Mouse (Mus musculus) heart, adult 11 months (tissue): ENCODE data around the gene P3h2.

Experiments
- DNase-seq: peaks from one replicate; pipeline ENCODE4 v3.0.0; 2022

Gene P3h2

DNA sequence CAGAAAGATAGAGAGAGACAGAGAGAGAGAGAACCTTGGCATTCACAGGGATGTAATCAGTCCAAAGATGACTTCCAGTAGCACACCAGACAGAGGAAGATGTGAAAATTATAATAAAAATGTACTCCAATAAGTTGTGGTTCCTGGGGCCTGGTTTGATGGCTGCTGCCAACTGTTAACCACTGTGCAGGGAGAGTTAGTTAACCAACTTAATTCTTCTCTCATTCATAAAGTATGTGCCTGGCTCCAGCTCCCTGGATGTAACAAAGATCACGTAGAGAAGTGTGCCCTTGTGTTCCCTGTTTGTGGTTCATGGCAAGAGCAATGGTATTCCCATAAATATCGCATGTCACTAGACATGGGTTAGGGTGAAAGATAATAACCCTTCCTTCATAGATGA is 128.4 kb downstream of the P3h2 start:
- DNase-seq: no peak

DNA sequence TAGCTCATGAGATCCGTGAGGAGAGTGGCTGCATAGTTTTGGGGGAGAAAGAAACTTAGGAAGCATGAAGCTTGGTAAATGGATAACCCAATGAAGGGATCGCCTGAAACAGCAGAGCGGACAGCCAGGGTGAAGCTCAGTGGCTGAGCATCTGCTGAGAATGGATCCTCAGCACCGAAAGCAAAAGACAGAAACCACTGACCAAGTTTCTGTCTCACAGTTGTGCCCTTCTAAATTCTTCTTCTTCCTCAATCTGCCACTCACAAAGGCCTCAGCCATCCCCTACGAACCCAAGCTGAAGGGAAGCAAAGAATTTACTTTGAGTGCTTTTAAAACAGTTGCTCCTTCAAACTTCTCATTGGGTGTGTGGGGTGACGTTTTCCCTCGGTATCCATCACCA is 134.3 kb downstream of the P3h2 start:
- no peak for DNase-seq

DNA sequence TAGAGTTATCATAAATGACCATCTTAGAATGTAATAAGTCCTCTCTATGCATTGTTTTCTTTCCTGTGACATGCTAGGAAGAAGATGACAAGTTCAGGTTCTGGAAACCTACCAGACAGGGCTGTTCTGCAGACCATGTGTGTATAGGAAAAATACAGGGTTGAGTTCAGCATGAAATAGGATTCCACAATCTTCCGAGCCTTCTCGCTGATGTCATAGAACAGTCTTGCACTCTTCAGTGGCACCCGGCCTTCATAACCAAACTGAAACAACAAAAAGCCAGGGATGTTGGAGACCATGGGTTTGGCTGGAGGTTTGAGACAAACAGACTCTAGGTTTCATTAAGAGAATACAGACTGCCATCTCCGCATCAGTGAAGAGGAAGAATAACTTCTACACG is 134.9 kb downstream of the P3h2 start:
- no peak for DNase-seq

DNA sequence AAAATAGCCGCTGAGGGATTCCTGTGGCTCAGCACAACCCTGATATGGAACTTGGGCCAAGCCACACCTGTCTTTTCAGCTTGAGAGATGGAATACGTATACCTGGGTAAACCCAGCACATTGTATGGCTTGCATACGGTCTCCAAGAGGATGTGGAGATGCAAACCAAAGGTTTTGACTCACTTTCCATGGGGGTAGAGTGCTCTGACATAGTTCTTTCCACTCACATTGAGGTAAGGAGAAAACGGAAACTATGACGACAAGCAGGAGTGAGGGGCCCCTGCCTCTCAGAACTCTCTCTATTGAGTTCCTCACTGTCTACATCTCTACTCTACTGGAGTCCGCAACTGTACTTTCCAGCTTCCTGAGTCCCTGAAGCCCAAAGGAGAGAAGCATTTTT is 135.4 kb downstream of the P3h2 start:
- no peak for DNase-seq

DNA sequence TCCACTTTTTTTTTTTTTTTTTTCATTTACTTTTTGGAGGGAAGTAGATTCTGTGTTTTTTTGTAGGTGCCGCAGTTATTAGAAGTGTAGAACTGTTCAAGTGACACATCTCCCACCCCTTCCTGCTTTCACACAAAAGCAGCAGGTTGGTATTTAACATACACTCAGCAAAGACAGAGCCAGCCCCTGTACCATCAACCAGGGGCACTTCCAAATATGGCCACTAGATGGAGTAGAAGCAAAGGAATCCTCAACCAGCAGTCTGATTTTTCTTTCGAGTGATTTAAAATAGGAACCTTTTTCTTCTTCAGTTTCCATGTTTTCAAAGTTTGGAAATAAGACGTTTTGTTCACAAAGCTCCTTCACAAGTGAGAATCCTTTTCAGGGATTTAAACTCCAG is 138.3 kb downstream of the P3h2 start:
- DNase-seq: no peak

DNA sequence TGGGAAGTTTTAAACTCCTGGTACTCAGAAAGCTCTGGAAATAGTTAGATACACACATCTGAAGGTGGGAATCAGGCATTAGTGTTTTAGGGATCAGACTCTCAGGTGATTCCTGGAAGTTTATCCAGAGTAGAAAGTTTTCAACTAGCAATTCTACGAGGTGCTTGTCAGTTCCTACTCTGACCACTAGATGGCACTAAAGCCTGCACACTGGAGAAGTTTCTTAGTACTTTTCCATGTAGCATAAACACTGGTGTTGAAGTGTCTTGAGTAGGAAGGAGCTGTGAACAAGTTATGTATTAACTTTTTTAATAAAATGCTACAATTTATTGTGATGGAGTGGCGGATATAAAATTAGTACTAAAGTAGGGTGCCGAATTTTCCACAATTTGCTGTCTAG is 141.7 kb downstream of the P3h2 start:
- DNase-seq: no peak

DNA sequence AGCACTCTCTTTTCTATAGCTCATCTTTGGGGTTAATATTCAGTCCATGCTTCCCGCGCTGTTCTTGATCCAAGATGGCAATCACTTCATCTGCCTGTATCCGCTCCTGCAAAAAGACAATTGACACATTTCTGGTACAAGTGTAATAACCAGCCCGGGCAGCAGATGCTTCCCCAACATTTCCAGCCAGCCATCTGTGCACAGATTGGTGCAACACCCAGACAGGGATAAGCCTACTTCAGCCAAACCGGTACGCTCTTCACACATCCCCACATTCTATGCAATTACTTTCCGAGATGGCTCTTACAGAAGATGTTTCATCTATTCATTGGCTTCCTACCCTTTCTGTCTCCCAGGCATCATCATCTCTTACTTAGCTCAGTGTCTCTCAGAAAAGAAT is 145.2 kb downstream of the P3h2 start:
- DNase-seq: no peak

DNA sequence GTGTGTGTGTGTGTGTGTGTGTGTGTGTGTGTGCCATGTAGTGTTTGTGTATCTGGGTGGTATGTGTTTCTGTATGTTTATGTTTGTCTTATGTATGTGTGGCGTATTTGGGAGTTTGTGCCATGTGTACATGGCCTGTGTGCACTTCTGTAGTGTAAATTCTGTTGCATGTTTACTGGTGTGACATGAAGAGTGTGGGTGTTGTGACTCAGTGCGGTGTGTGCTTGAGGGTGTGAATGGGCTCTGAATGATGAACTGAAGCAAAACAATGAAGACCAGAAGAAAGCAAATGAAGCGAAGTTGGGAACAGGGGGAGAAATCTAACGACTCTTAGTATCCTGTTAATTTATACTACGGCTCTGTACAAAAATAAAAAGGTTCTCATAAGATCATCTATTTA is 145.7 kb downstream of the P3h2 start:
- no peak for DNase-seq

DNA sequence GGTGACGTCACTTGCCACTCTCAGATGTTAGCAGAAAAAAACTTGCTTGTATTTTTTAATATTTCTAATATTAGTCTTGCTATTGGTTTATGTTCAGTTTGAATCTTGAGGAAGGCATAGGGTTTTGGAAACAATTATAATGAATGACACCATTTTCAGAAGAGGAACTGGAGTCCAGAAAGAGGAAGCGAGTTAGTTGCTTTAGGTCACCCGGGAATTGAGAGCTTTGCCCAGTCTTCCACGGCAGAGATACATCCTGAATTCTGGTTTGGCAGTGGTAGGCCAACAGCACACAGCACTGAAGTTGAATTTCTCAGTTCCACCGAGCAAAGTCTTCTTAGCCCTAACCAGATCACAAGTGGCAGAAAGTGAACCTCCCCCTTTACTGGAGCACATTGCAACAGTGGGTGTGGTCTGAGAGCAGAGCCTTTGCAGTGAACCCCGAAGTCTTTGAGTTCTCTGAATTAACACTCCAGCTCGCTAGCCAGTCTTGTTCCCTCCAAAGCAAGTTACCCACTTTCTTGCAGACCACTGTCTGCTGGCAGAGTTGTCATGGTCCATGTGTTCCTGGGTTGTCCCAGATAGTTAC is 146.8 kb downstream of the P3h2 start:
- DNase-seq: peak; percentile 91

DNA sequence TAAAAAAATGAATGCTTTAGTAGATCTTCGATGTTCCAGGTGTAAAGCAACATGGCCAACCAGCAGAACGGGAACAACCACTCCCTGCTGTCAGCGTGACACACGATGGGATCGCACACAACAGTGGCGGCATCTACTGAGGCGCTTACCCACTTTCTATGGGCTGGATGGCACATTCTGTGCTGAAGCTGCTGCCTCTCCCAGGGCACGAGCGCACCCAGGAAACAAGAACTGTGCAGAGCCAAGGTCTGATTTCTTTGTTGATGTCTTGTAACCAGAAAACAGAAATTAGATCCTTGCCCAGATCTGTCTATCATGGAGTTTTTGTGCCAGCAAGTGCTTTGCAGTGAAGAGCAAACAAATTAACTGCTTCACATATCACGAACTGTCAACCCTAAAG is 147.4 kb downstream of the P3h2 start:
- DNase-seq: no peak

DNA sequence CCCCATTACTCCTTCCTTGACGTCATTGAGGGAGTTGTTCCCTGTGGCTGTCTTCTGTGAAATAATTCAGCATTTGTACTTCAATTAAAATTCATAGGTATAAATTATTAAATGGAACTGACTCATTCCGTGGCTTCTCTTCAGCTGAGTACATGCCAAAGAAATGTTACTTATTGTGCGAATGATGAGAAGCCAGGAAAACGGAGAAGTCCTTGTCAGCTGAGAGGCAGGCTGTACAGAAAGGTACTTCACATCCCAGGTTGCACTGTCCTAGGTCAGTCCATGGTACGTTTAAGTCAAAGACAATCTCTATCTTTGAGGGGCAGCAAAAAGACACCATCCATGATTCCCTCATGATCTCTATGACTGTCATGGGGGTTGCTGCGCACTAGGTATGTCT is 148.8 kb downstream of the P3h2 start:
- peak; percentile 64 for DNase-seq

DNA sequence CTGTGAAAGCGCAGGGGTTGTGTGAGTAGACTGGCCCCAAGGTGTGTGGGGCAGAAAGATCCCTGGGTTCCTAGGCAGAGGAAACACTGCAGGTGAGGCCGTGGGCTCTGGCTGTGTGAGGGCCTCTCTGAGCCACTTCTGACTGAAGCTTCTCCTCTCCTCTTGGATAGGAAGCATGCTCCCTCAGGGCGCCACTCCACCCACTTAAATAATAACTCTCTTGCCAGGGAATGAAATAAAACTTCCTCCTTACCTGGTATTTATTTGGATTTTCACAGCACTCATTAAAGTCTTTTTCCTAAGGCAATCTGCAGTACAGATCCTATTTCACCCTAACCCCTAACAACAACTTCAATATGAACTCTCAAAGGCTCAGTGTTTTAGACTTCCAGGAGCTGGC is 151.0 kb downstream of the P3h2 start:
- DNase-seq: no peak

DNA sequence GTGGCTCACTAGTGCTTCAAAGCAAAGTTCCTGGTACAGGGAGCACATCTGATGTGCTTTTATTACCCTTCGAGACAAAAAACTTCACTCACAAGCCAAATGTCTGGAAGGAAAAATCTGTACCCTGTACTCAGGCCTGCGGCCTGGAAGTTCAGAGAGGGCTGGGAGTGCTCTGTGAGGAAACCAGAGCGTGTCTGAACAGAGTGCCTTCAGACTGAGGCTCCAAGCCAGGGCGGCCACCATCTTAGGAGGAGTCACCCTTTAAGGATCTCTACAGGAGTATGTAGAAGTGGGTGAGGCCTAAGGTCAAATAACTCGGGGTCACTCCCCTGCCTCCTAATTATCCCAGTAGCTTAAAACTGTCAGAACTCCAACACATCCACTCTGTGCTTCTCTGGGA is 152.2 kb downstream of the P3h2 start:
- DNase-seq: no peak

DNA sequence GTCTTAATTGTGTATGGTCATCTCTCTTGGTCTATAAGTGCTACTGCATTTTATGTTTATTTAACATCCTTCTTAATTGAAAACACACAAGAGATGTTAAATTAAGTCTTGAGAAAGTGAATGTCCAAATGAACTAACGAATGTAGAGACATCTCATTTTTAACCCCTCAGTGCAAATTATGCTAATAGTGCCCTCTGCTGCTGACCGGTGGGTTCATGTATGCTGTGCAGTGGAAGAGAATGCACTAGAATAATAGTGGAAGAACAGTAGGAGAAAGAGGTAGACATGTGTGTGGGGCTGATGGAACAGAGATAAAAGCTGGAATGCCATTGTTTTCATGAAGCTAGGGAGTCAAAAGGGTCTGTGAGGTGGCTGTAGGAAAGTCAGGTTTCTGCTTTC is 153.6 kb downstream of the P3h2 start:
- no peak for DNase-seq

DNA sequence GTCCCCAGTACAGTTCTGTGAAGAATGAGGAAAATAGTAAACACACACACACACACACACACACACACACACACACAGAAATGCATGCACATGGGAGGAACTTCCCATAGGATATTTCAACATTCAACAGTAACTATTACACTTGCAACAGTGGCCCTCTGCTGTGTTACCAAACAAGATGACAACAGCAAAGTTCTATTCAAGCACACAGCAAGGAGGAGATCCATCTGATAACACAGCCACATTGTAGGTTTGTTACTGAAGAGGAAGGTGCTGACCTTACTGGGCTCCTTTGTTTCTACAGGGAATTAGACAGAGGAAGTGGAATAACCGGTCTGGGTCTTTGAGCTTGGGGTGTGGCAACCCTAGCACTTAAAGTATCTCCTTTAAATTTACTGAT is 157.5 kb downstream of the P3h2 start:
- no peak for DNase-seq

DNA sequence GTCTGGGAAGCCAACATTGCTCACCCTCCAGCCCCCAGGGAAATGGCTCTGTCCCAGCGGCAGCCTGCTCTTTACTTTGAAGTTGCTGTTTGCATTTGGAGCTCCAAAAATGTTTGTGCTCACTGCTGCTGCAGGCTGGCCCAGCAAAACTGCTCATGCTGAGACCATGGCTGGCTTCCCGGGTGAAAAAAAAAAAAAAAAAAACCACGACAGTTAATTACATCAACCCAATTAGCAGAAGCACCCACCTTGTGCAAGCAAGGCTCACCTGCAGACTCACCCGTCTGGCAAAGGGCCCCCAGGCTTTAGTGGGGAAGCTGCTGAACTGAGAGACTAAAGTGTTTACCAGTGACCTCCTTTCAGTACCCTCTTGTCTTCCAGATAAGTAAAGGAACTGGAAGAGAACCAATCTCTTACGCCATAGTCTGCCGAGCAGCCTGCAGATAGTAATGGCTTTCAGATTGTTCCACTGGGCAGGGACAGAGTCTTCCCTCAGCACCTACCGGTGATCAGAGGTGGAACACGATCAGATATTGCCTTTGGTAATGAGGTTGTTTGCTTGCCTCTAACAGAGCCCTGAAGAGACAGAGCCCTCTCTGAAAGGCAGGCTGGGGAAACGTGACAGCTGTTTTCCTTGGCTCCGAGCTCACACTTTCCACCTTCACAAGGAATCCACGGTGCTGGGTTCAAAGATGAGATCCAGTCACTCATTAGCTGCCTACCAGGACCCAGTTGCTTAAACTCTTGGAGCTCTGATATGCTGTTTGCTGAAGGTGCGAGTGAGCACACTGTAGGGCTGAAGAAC is 160.2 kb downstream of the P3h2 start:
- DNase-seq: peak; percentile 91

DNA sequence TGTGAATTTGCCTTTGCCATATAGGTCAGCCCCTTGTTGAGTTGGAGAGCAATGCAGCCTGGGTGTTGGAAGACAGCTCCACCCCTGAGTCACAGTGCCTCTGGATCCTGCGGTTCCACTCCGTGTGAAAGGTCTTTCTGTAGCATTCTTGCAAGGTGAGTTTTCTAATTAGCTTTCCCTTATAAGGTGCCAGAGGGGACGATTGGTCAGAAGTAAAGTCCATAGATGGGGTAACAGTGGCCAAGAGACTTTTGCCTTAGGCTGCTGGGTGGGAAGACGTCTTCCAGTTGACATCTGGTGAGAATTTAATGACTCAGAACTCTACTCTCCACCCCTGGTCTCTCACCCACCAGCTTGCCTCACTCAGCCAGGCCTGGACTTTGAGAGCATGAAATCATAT is 163.3 kb downstream of the P3h2 start:
- no peak for DNase-seq

DNA sequence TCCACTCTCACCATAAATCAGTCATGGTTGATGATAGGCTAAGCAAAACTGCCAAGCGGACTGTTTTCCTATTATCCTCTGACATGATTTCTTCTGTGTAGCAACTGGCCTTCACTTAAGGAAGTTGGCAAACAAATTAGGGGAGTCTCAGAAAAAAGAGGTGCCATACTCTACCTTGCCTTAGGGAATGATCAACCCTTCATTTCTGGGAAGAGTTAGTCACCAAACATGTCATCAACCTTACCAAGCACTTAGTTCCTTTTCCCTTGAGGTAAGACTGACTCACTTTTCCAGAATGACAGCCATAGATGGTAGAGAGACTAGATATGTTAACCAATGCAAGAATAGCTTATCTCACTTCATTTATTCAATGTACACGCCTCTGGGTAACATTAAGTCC is 171.4 kb downstream of the P3h2 start:
- DNase-seq: no peak

DNA sequence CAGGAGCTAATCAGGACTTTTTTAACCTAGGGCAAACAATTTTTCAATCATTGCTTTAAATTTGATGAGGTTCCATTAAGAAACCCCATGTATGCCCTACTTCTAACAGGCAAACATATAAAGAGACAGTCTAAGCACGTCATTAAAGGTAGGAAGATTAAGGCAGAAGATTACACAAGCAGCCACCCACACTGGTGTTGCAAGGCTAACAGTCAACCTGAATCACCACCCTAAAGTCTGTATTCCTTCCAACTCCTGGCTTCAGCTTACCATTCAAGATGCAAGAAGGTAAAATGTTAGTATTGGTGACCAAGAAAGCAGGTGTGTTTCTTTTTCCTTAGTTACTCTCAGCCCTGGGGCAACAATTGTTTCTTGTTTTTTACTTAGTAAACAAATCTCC is 193.4 kb downstream of the P3h2 start:
- peak; percentile 50 for DNase-seq
